Mouse (Mus musculus) cortical plate, adult 2 months (tissue): Measurements from ENCODE around the gene Chst8. TPM values are rescaled to one million over a fixed set of nuclear protein-coding genes. Genes with fewer than 3 reads are reported as not detected.

Source experiments
- H3K27ac ChIP-seq: fragments of 200-500 bp; 2 replicates; pipeline ENCODE4 v1.5.1; 2012; ENCODE audit warnings: low read length, control low read depth, inconsistent platforms; ENCODE audit not compliant: insufficient read depth
- H3K4me1 ChIP-seq: fragments of 200-500 bp; 2 replicates; pipeline ENCODE4 v1.6.1; 2011; ENCODE audit warnings: low read length; ENCODE audit not compliant: control insufficient read depth, insufficient read depth
- H3K4me3 ChIP-seq: fragments of 200-500 bp; 2 replicates; pipeline ENCODE4 v1.5.1; 2011; ENCODE audit warnings: mild to moderate bottlenecking, low read length, control low read depth; ENCODE audit not compliant: insufficient read depth
- CTCF ChIP-seq: fragments of 200-500 bp; IDR thresholded peaks from 2 replicates; pipeline ENCODE4 v1.5.1; 2011; ENCODE audit warnings: mild to moderate bottlenecking, control low read depth, low read length; ENCODE audit not compliant: insufficient read depth; ENCODE audit errors: extremely low read depth
- POLR2A ChIP-seq: fragments of 200-500 bp; IDR thresholded peaks from 2 replicates; pipeline ENCODE4 v1.6.1; 2011; ENCODE audit warnings: mild to moderate bottlenecking, low read length, control low read depth; ENCODE audit not compliant: insufficient read depth; ENCODE audit errors: extremely low read depth
- polyA plus RNA-seq: library from polyadenylated mRNA; depleted of rRNA; stranded (reverse); fragments of >200 nt; gene quantifications from 2 replicates; pipeline ENCODE4 v1.2.3, GENCODE M21; 2012; rRNA removed

The Chst8 gene
- polyA plus RNA-seq, 1 experiment = 11.9 TPM

DNA sequence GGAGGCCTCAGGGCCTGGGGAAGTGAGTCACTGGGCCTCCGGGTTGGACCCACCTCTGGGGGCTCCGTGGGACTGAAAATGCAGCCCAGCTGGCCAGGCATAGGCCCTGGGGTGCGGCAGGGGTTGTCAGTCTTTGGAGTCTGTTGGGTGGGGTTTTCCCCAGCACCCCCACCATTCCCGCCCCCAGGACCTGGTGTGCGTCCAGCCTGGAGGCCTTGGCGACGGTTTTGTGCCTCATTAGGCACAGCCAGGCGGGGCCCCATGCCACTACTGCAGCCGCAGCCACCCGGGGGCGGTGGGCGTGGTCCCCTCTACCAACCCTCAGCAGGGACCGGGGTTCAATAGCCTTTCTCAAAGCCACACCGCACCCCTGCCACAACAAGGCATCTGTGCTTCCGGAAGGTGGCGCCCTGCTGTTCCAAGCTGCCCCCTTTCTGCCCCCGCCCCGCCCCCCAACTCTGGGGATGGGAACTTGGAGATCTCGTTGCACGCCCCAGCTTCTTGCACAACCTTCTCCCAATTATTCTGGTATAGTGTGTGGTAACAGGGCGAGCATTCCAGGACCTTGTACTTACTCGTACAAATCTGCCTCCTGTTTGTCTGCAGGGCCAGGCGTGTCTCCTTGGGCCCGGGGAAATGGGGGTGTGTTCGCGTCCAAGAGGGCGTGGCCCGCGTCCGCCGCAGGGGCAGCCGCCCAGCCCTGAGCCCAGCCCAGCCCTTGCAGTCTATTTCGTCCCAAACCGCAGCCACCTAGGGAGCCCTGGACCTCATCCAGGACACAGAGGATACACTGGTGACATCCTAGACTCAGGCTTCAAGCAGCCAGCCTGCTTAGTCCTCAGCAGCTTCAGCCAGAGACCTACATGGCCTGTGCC is 182.1 kb downstream of the Chst8 start:
- no peaks in the 10 kb centered on the region for H3K4me1 ChIP-seq
- no peak for TF ChIP-seq POLR2A
- peak; percentile 8; the same call in 1 of the 2 replicates for TF ChIP-seq CTCF
- no peak overlapping the region for H3K27ac ChIP-seq
- 0 out of 2 replicates have a peak overlapping the region, but pooled peaks have one; percentile 13 for H3K4me3 ChIP-seq

DNA sequence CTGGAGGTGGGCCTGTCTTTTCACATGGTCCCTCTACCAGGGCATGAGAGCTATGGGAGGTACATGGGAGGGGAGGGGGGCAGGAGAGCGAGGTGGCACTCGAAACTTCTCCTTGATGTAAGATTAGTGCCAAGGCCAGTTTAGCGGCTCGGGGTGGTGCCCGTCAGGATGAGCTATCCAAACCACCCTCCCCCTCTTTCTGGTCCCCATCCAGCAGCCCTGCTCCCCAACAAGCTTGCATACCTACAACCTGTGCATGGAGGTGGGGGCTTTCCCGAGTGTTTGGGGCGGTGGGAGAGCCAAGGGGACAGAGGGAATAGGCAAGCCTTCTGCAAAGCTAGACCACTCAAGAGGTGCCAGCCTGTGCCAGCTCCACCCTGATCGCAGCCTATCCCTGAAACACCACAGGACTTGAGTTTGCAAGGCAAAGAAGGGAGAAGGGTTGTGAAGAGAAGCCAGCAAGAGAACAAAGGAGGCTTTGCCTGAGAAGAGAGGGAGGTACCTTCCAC is 182.8 kb downstream of the Chst8 start:
- Histone ChIP-seq H3K4me1 (no peaks in the 10 kb centered on the region), H3K4me3 (no peak overlapping the region), H3K27ac (no peak overlapping the region)
- TF ChIP-seq POLR2A (no peak), CTCF (no peak)

Other genes with a start within 250 kb of the Chst8 start
- 19.6 and 21.5 TPM in 2 replicates for gene Kctd15, start 156.0 kb downstream of the Chst8 start, polyA plus RNA-seq
- 39.3 and 39.6 TPM in 2 replicates for gene Pepd, start 99.7 kb upstream of the Chst8 start, polyA plus RNA-seq
- gene Cebpg, start 243.9 kb upstream of the Chst8 start, polyA plus RNA-seq = 25.8 and 27.7 TPM in 2 replicates